ENCODE assay signal across 10 mouse cellular contexts in genomic region chr12:104638156-104638555, GRCm38 (mm10).
DNase-seq lines count a peak whose midpoint lies in the region; ATAC-seq and TF ChIP-seq lines count a peak whose summit lies in the region.
"Had no signal": no experiment of that assay in that cellular context is flagged by ENCODE, and none has a peak within 500 bp of the region (broad histone marks: within the 10 kb centered on the region; RNA-seq: fewer than 3 reads in every experiment).

No protein-coding gene starts in this region.

- WGBS in heart, embryonic 10.5 days, result 33% methylated on average over 8 of the region's 8 CpGs
- 33% methylated on average over 8 of the region's 8 CpGs for WGBS in hindbrain, embryonic 14.5 days
- 22% methylated on average over 8 of the region's 8 CpGs for WGBS in lung, postnatal 0 days

- no peak for ATAC-seq in hindbrain, embryonic 14.5 days (ENCODE audit: low FRiP score)
- no peak for ATAC-seq in lung, postnatal 0 days
- ATAC-seq in activated CD4-positive, CD25-positive, alpha-beta regulatory T cell, adult 4 months, result no peak
- no peak for ATAC-seq in cerebellum, adult (ENCODE audit: insufficient number of reproducible peaks, low FRiP score, low TSS enrichment)

- TF ChIP-seq POLR2A in brain, embryonic 14.5 days (IDR thresholded peaks at IDR 0.05; ENCODE audit: borderline replicate concordance, extremely low read depth, insufficient read depth, insufficient read length, poor library complexity, severe bottlenecking), result no peak

- H3K36me3 ChIP-seq in heart, embryonic 10.5 days, result no peaks in the 10 kb centered on the region
- H3K36me3 ChIP-seq in hindbrain, embryonic 14.5 days (replicated peaks; ENCODE audit: control insufficient read depth, insufficient read depth), result no peaks in the 10 kb centered on the region
- no peaks in the 10 kb centered on the region for H3K36me3 ChIP-seq in lung, postnatal 0 days (ENCODE audit: insufficient read depth, low read length)
- H3K36me3 ChIP-seq: embryonic facial prominence, embryonic 15.5 days had no signal

- intact Hi-C loops in heart, postnatal 10 days (cut with DNase I), result no loop called here

- no peak for TF ChIP-seq CTCF in brain, embryonic 14.5 days (IDR thresholded peaks at IDR 0.05; ENCODE audit: borderline replicate concordance, extremely low read depth, insufficient read depth, insufficient read length)
- no peak for TF ChIP-seq CTCF in lung, postnatal 0 days (IDR thresholded peaks at IDR 0.05)

- TF ChIP-seq EP300 in lung, postnatal 0 days (IDR thresholded peaks at IDR 0.05), result no peak

- H3K4me2 ChIP-seq in hindbrain, embryonic 14.5 days (replicated peaks), result peak overlapping the region; percentile 37
- no peak overlapping the region for H3K4me2 ChIP-seq in lung, postnatal 0 days (replicated peaks; ENCODE audit: low read depth, low read length)
- H3K4me2 ChIP-seq: embryonic facial prominence, embryonic 15.5 days had no signal

- peaks cover 53% of the 10 kb centered on the region for H3K27me3 ChIP-seq in heart, embryonic 10.5 days (ENCODE audit: insufficient read depth, poor library complexity, severe bottlenecking)
- no peaks in the 10 kb centered on the region for H3K27me3 ChIP-seq in hindbrain, embryonic 14.5 days (ENCODE audit: control insufficient read depth, insufficient read depth, low read length)
- H3K27me3 ChIP-seq in lung, postnatal 0 days (replicated peaks; ENCODE audit: insufficient read depth, low read length), result 0 out of 2 replicates have a peak, but pooled peaks cover 6% of the 10 kb centered on the region

- no peak for DNase-seq in heart, embryonic 10.5 days (ENCODE audit: low spot score)
- DNase-seq in heart, postnatal 10 days, result no peak
- peak; percentile 51 for DNase-seq in brain, embryonic 14.5 days (ENCODE audit: low read depth)
- DNase-seq in hindbrain, embryonic 14.5 days (ENCODE audit: low spot score), result no peak
- peak; percentile 5 for DNase-seq in lung, postnatal 0 days (ENCODE audit: low spot score)
- DNase-seq in cerebellum, adult 11 months, result no peak
- DNase-seq: liver had no signal

- no peaks in the 10 kb centered on the region for H3K9me3 ChIP-seq in heart, embryonic 10.5 days
- H3K9me3 ChIP-seq in hindbrain, embryonic 14.5 days (ENCODE audit: control insufficient read depth, low read length), result no peaks in the 10 kb centered on the region
- no peaks in the 10 kb centered on the region for H3K9me3 ChIP-seq in lung, postnatal 0 days (ENCODE audit: low read length)
- H3K9me3 ChIP-seq: embryonic facial prominence, embryonic 15.5 days had no signal

- peaks cover 15% of the 10 kb centered on the region for H3K4me1 ChIP-seq in heart, embryonic 10.5 days
- peaks cover 21% of the 10 kb centered on the region; the same call in 1 of the 2 replicates for H3K4me1 ChIP-seq in hindbrain, embryonic 14.5 days (replicated peaks; ENCODE audit: control insufficient read depth, insufficient read depth, low read length)
- no peaks in the 10 kb centered on the region; the same call in 1 of the 2 replicates for H3K4me1 ChIP-seq in lung, postnatal 0 days (ENCODE audit: insufficient read depth, low read depth, low read length)

- H3K27ac ChIP-seq in heart, embryonic 10.5 days, result no peak overlapping the region
- no peak overlapping the region for H3K27ac ChIP-seq in hindbrain, embryonic 14.5 days
- no peak overlapping the region for H3K27ac ChIP-seq in lung, postnatal 0 days (ENCODE audit: low read length)
- H3K27ac ChIP-seq: embryonic facial prominence, embryonic 15.5 days had no signal

- peak overlapping the region; percentile 40 for H3K4me3 ChIP-seq in heart, embryonic 10.5 days
- H3K4me3 ChIP-seq in hindbrain, embryonic 14.5 days (replicated peaks; ENCODE audit: low read length), result no peak overlapping the region
- no peak overlapping the region for H3K4me3 ChIP-seq in lung, postnatal 0 days (ENCODE audit: low read depth, low read length)
- H3K4me3 ChIP-seq: embryonic facial prominence, embryonic 15.5 days had no signal

- H3K9ac ChIP-seq in hindbrain, embryonic 14.5 days, result no peak overlapping the region
- H3K9ac ChIP-seq in lung, postnatal 0 days (replicated peaks; ENCODE audit: low read depth), result no peak overlapping the region
- H3K9ac ChIP-seq: embryonic facial prominence, embryonic 15.5 days had no signal

Comparison
In these comparisons a context has a peak if more than half of its experiments do, and no peak if none do; other contexts are left out.
1. DNase-seq: peak in brain, embryonic 14.5 days (single experiment) and lung, postnatal 0 days (single experiment); none in heart, embryonic 10.5 days (single experiment), heart, postnatal 10 days (0 of 2), hindbrain, embryonic 14.5 days (single experiment) and cerebellum, adult 11 months (single experiment).